Mouse (Mus musculus): ENCODE measurements around the gene Cklf.
"Not testable (repeated sequence)": the region's sequence is repeated elsewhere in the genome, so short reads cannot be mapped to it uniquely, and the experiment has no call there.

Cklf gene

DNA sequence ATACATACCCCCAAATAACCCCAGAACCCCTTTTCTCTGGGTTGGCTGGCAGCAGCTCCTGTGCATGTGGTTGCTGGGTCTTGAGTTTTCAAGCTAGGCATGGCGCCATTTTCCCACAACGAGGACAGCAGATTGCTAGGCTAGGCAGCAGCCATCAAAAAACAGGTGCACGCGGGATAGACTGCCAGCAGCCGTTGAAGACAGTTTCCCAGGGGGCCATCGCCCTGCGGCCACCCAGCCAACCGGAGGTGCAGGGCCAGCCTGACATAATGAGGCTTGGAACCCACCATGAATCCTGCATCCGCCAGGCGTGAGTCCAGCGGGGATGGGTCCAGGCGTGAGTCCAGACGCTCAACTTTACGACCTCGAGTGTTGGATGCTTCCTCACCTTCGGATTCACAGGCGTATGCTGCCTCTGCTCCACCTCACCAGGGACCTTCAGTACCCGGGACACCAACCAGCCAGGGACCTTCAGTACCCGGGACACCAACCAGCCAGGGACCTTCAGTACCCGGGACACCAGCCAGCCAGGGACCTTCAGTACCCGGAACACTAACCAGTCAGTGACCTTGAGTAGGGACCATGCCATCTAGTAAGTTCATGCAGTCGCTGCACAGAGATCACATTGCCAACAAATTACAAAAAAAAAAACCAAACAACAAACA lies 13.7 kb downstream of the Cklf start:
- not testable (repeated sequence) for DNase-seq

DNA sequence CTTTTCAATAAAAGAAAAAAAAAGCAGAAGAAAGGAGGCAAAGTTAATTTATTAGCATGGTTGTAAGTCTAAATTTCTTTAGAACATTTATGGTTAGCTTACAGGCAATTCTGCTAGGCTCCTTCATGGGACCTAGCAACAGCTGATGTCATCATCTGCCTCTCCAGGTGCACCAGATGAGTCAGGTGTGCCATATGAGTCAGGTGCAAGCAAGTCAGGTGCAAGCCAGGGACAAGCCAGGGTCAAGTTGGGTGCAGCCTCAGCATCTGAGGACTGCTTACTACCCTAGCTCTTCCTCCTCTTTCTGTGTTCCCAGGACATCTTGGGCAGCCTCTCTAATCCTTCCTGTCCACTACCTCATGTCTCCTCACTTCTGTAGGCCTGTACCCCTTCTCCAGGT lies 17.7 kb downstream of the Cklf start:
- DNase-seq = no peak

DNA sequence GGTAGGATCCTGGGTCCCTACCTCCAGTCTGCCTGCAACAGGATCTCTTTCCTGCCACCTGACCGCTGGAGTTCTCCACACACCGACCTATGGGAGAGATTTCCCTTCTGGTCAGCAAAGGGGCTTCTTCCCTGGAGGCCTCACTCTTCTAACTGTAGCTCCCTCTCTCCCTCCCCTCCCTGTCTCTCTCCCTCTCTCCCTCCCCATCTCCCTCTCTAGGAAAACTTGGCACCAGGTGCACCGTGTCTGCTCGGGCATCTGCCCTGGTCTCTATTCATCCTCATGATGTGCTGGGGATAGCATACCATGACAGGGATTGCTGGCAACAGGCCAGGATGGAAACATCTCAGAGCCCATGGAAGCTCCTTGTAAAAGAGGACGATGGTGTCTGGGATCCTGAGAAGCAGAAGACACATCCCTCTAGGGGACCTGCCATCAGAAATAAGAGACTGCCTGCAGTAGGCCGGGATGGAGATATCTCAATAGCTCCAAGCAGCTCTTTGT lies 18.3 kb downstream of the Cklf start:
- DNase-seq = no peak

DNA sequence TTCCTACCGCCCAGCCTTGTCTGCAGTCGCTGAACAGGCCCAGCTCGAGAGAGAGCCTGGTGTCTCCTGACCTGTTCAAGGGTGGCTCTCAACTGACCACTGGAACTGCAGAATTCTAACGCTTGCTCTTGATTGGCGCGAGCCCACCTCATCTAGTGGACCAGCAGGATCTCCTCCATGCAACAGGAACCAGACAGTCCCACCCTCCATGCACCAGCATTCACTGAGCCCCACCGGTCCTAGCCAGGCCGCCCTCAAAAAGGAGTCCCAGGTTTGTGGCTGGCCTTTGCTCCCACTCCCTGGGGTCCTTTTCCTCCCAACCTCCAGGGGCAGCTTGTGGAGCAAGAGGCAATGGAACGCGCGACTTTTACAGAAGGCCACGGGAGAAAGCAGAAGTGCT lies 42.4 kb downstream of the Cklf start, which contains the start of gene Cmtm2a:
Gene Cmtm2a (minus strand): TSS at position 101 of the 400 bp plus-strand sequence.
- DNase-seq = not testable (repeated sequence)

DNA sequence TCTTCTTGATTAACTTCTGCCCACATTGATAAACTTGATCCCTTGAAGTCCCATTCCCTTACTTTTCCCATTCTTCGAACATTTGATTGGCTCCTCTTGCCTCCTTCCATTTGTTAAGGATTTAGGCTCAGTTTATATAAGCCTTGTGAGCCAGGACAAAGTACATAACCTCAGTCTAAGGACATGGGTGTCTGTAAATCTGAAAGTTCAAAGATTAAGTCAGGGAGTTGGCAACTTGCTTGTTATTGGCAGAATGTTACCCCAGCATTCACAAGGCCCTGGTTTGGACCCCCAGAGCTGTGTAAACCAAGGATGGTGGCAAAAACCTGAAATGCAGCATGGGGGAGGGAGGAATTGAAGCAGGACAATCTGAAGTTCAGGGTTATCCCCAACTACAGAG lies 43.7 kb downstream of the Cklf start:
- DNase-seq = no peak

DNA sequence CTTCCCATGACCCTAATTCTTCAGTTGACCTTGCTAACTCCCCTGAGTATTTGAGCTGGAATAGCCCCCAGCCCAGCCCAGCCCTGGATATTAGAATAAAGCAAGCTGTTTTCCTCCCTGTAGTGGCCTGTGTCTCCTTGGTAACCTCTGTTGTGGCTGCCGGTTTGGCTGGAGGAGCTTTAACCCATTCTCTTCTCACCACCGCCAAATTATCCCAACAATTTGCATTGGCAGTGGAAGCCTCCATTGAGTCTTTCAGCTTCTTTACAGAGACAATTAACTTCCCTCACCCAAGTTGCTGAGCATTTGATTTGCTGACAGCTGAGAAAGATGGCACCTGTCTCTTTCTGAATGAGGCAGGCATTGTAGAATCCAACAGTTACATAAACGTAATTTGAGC lies 50.9 kb downstream of the Cklf start:
- DNase-seq = peak in 1 of 2 experiments; percentile 11

DNA sequence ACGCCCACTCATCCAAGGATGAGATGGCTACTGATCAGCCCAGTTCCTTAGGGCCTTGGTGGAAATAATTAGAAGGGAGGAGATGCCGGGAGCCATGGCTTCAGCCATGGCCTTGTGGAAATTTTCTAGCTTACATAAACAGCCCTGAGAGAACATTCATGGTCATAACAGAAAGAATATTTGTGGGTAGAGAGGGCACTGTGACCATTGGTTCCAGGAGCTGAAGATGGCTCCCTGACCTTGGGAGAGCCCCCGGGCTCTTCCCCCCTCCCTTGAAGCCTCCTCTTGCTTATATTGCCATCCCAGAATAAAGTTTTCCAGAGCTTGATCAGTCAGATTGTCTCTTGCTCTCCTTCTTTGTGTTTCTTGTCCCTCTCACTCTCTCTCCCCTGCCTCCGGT lies 51.9 kb downstream of the Cklf start:
- not testable (repeated sequence) for DNase-seq

DNA sequence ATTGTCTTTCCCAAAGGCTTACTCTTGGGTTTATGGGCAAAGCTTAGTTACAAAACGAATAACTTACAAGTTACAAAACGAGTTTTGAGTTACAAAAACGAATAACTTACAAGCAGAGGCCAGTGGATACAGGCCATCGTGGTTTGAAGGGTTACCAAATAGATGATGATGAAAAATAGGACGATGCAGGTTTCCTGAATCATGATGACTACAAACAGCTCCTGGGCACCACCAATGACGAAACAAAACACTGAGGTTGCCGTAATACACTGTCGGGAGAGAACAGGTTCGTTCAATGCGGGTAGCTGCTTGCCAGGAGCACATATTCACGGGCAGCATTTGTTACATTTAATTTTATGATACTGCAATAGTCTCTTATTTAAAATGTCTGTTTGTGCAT lies 54.3 kb downstream of the Cklf start:
- no peak for DNase-seq

DNA sequence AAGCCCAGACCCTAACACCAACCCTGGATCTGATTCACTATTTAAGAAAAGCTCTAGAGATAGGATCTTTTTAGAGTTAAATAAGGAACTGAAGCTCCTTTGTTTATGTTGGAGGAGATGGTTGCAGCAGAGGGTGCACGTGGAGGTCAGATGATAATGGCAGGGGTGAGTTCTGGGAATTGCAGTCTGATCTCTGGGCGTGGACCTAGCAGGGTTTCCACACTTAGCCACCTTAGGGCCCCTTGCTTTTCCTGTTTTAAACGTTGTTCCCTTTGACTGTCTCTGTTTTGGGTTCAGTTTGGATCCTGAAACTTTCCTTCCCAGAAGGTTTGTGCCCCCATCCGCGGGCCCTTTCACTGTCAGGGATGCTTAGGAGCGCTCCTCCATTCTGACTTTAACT lies 57.7 kb downstream of the Cklf start:
- not testable (repeated sequence) for DNase-seq

DNA sequence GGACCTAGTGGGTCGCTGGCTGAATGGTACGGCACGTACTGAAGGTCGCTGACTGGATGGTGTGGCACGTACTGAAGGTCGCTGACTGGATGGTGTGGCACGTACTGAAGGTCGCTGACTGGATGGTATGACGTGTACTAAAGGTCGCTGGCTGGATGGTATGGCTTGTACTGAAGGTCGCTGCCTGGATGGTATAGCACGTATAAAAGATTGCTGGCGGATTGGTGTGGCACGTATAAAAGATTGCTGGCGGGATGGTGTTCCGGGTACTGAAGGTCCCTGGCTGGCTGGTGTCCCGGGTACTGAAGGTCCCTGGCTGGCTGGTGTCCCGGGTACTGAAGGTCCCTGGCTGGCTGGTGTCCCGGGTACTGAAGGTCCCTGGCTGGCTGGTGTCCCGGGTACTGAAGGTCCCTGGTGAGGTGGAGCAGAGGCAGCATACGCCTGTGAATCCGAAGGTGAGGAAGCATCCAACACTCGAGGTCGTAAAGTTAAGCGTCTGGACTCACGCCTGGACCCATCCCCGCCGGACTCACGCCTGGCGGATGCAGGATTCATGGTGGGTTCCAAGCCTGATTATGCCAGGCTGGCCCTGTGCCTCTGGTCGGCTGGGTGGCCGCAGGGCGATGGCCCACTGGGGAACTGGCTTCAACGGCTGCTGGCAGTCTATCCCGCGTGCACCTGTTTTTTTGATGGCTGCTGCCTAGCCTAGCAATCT lies 58.9 kb downstream of the Cklf start, which contains the start of the genes Gm45711 and Cmtm1:
Gene Gm45711 (minus strand): TSS at position 641 of the 715 bp plus-strand sequence.
Gene Cmtm1 (minus strand): TSS at position 705 of the 715 bp plus-strand sequence.
- not testable (repeated sequence) for DNase-seq

DNA sequence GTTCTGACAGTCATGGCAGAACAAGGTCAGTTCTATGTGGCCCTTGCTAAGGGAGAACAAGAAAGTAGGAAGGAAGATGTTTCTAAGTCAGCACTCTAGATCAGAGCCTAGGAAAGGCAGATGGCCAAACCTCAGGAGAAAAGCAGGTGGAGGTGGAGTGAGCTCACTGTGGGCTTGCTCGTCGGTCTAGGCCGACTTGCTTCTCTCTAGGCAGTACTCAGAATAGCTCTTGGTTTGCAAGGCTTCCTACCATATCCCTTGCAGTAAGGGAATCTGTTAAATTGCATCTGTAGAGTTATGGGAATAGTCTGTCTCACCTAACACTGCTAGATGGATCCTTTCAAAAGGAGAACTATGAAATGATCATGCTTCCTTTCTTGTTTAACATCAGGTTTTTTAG lies 61.4 kb downstream of the Cklf start:
- DNase-seq = not testable (repeated sequence)

DNA sequence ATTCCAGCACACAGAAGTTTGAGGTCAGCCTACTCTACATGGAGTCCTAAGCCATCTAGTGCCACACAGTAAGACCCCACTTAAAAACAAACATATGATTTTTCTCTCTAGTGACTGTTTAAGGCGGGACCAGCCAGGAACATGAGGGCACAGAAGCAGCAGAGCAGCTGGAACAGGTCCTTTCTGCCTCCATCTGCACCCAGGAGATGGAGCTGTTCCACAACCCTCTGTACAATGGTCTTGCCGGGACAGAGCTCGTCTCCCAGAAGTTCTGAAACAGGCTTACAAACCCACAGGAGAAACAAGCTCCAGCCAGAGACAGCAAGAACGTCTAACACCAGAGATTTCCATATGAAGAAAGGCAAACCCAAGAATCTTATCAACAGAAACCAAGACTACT lies 62.6 kb downstream of the Cklf start:
- DNase-seq = peak; percentile 28 to 39

All from kidney, postnatal 4 days (tissue).